Mouse (Mus musculus) erythroblast, embryonic 14.5 days (primary cell): Measurements from ENCODE around the gene Fbn1.

Experiments used
- GATA1 ChIP-seq: IDR thresholded peaks from 2 replicates; pipeline ENCODE4 v1.6.1; 2012; ENCODE audit warnings: low read length, inconsistent platforms, mixed read lengths
- TAL1 ChIP-seq: IDR thresholded peaks from 3 replicates; pipeline ENCODE4 v1.6.1; 2012; ENCODE audit warnings: low read length, inconsistent platforms, mixed read lengths

GRCm38 (mm10) chr2:125496696-125497095, 11.1 kb downstream of the Fbn1 start:
- TF ChIP-seq GATA1 (no peak), TAL1 (no peak)
